Mouse (Mus musculus): ENCODE data around the gene Tshz2. TPM values are rescaled to one million over a fixed set of nuclear protein-coding genes. Genes with fewer than 3 reads are reported as not detected.

Gene Tshz2
- polyA plus RNA-seq, 1 experiment from 2014 or later = 1.2 TPM

GRCm38 (mm10) chr2:169606901-169607678, 25.7 kb upstream of the Tshz2 start:
- Histone ChIP-seq H3K27me3 (ENCODE audit: low read depth, poor library complexity, severe bottlenecking) (no peaks in the 10 kb centered on the region), H3K27ac (replicated peaks) (no peak overlapping the region), H3K4me3 (no peak overlapping the region), H3K4me1 (peaks cover 8% of the 10 kb centered on the region), H3K36me3 (no peaks in the 10 kb centered on the region), H3K9me3 (replicated peaks) (no peaks in the 10 kb centered on the region)
- WGBS = 87% methylated on average over 13 of the region's 13 CpGs
- DNase-seq (ENCODE audit: low spot score) = no peak

- WGBS = 65% methylated on average over 2 of the region's 2 CpGs
- DNase-seq (ENCODE audit: low spot score) = no peak
These were observed 25.0 kb upstream of the Tshz2 start for GRCm38 (mm10) chr2:169607787-169608186.

DNA sequence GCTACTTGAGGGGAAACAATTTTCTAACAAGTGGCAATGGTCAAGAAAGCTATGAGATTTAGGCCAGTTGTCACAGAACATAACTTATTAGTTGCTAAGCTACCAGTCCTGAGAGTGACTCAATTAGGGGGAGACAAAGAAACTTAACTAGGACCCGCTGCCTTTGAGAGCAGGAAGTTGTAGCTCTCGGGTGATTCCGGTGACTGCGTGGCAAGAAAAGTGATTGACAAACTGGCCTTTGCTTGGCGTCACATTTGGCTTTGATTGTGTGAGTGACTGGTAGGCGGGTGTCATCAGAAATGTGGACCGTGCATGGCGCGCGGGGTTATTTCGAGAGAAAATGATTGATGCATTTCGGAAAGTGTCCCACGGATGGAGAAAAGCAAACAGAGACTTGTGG, 22.9 kb upstream of the Tshz2 start:
- Histone ChIP-seq H3K27me3 (ENCODE audit: low read depth, poor library complexity, severe bottlenecking) (no peaks in the 10 kb centered on the region), H3K4me3 (no peak overlapping the region), H3K27ac (replicated peaks) (no peak overlapping the region), H3K9me3 (replicated peaks) (no peaks in the 10 kb centered on the region), H3K36me3 (no peaks in the 10 kb centered on the region), H3K4me1 (peaks cover 8% of the 10 kb centered on the region)
- DNase-seq (ENCODE audit: low spot score) = no peak
- WGBS = 77% methylated on average over 13 of the region's 13 CpGs

More at GRCm38 (mm10) chr2:169607787-169608186, 25.0 kb upstream of the Tshz2 start:
- Histone ChIP-seq H3K4me3 (no peak overlapping the region), H3K27ac (replicated peaks) (no peak overlapping the region), H3K27me3 (ENCODE audit: low read depth, poor library complexity, severe bottlenecking) (no peaks in the 10 kb centered on the region), H3K9me3 (replicated peaks) (no peaks in the 10 kb centered on the region), H3K4me1 (peaks cover 8% of the 10 kb centered on the region), H3K36me3 (no peaks in the 10 kb centered on the region)

GRCm38 (mm10) chr2:169610882-169611281, 21.9 kb upstream of the Tshz2 start:
- no peak overlapping the region for H3K27ac ChIP-seq (replicated peaks)
- 87% methylated on average over 8 of the region's 8 CpGs for WGBS

GRCm38 (mm10) chr2:169611557-169611956, 21.3 kb upstream of the Tshz2 start:
- H3K36me3 ChIP-seq = no peaks in the 10 kb centered on the region
- H3K4me1 ChIP-seq = peaks cover 8% of the 10 kb centered on the region
- H3K9me3 ChIP-seq (replicated peaks) = no peaks in the 10 kb centered on the region
- no peaks in the 10 kb centered on the region for H3K27me3 ChIP-seq (ENCODE audit: low read depth, poor library complexity, severe bottlenecking)
- no peak overlapping the region for H3K4me3 ChIP-seq
- 36% methylated on average over 7 of the region's 7 CpGs for WGBS
- H3K27ac ChIP-seq (replicated peaks) = no peak overlapping the region
- DNase-seq (ENCODE audit: low spot score) = no peak

More at GRCm38 (mm10) chr2:169610882-169611281, 21.9 kb upstream of the Tshz2 start:
- Histone ChIP-seq H3K4me3 (no peak overlapping the region), H3K27me3 (ENCODE audit: low read depth, poor library complexity, severe bottlenecking) (no peaks in the 10 kb centered on the region), H3K9me3 (replicated peaks) (no peaks in the 10 kb centered on the region), H3K4me1 (peaks cover 8% of the 10 kb centered on the region), H3K36me3 (no peaks in the 10 kb centered on the region)
- DNase-seq (ENCODE audit: low spot score) = no peak

- no peaks in the 10 kb centered on the region for H3K36me3 ChIP-seq
- no peak overlapping the region for H3K27ac ChIP-seq (replicated peaks)
- no peak overlapping the region for H3K4me3 ChIP-seq
- no peaks in the 10 kb centered on the region for H3K27me3 ChIP-seq (ENCODE audit: low read depth, poor library complexity, severe bottlenecking)
- H3K9me3 ChIP-seq (replicated peaks) = no peaks in the 10 kb centered on the region
- 57% methylated on average over 4 of the region's 4 CpGs for WGBS
- H3K4me1 ChIP-seq = peaks cover 8% of the 10 kb centered on the region
- no peak for DNase-seq (ENCODE audit: low spot score)
These were observed 18.1 kb upstream of the Tshz2 start for GRCm38 (mm10) chr2:169614683-169615082.

DNA sequence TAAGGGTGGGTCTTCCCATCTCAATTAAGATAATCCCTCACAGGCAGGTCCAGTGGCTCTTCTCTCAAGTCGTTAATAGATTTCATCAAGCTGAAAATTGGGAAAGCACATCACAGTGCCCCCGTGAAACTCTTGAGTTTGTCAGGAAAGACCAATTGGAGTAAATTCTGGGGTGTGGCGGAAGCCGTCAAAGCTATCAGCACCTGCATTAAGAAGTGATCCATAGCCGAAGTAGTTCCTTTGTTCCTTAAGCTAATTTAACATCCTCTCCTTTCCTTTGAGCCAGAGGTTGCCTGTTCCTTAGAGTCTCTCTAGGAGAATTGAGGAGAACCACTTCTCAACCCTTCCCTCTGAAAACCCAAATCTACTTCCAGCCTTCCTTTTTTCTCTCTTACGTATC, 16.8 kb upstream of the Tshz2 start:
- 77% methylated on average over 6 of the region's 6 CpGs for WGBS
- no peaks in the 10 kb centered on the region for H3K27me3 ChIP-seq (ENCODE audit: low read depth, poor library complexity, severe bottlenecking)

DNA sequence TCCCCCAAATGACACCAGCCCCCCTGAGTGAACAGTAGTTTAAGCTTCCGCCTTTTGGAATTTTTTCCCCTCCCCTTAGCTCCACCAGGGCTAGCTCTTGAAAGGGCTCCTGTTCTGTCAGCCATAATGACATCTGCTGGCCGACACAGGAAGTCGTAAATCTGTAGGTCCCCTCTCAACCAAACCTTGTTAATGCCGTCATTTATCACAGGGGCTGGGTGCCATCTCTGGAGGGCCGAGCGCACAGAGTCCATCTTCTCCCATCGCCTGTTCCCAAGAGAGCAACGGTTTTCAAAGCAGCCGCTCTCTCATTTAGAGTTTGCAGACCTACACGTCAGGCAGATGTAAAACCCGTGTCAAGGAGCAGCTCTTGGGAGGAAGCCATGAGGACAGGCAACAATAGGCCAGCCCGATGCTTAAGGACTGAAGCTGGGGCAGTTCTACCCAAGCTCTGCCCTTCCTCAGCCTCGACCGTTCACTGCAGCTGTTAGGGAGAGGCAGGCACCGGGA, 11.6 kb upstream of the Tshz2 start:
- Histone ChIP-seq H3K9me3 (replicated peaks) (no peaks in the 10 kb centered on the region), H3K4me1 (peaks cover 11% of the 10 kb centered on the region), H3K4me3 (no peak overlapping the region), H3K36me3 (no peaks in the 10 kb centered on the region), H3K27me3 (ENCODE audit: low read depth, poor library complexity, severe bottlenecking) (no peaks in the 10 kb centered on the region; the same call in 1 of the 2 replicates), H3K27ac (replicated peaks) (0 out of 2 replicates have a peak overlapping the region, but pooled peaks have one; percentile 1)
- 70% methylated on average over 15 of the region's 15 CpGs for WGBS
- peak; percentile 14 for DNase-seq (ENCODE audit: low spot score)

More for the DNA sequence above, 16.8 kb upstream of the Tshz2 start:
- H3K4me1 ChIP-seq = peaks cover 5% of the 10 kb centered on the region
- no peak overlapping the region for H3K4me3 ChIP-seq
- H3K9me3 ChIP-seq (replicated peaks) = no peaks in the 10 kb centered on the region
- no peak for DNase-seq (ENCODE audit: low spot score)
- no peak overlapping the region for H3K27ac ChIP-seq (replicated peaks)
- no peaks in the 10 kb centered on the region for H3K36me3 ChIP-seq

DNA sequence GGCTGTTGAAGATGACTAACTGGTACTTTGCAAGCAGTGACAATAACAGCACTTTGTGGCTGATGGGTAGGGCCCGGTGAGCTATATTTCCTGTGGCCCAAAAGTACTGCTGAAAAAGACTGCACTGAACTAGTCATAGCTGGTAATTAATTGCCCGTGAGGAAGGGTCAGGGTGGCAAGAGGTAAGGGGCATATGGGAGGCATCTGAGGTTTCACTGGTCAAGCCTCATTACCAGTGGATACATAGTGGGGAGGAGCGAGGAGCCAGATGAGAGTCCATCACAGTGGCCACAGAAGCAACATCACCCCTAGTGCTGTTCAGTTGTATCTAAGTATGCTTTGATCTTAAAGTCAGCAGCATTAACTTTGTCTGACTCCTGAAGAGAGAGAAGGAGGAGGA, 2.7 kb upstream of the Tshz2 start:
- no peaks in the 10 kb centered on the region for H3K9me3 ChIP-seq (replicated peaks)
- 87% methylated on average over 3 of the region's 3 CpGs for WGBS
- H3K27ac ChIP-seq (replicated peaks) = no peak overlapping the region
- H3K4me1 ChIP-seq = peaks cover 27% of the 10 kb centered on the region
- no peak overlapping the region for H3K4me3 ChIP-seq
- no peak for DNase-seq (ENCODE audit: low spot score)
- no peaks in the 10 kb centered on the region for H3K36me3 ChIP-seq
- peaks cover 12% of the 10 kb centered on the region for H3K27me3 ChIP-seq (ENCODE audit: low read depth, poor library complexity, severe bottlenecking)

GRCm38 (mm10) chr2:169633491-169634289, 877 bp downstream of the Tshz2 start:
- peak overlapping the region; percentile 77 for H3K4me3 ChIP-seq
- peak; percentile 54 for DNase-seq (ENCODE audit: low spot score)
- H3K27me3 ChIP-seq (ENCODE audit: low read depth, poor library complexity, severe bottlenecking) = peaks cover 12% of the 10 kb centered on the region
- H3K36me3 ChIP-seq = no peaks in the 10 kb centered on the region
- peaks cover 29% of the 10 kb centered on the region for H3K4me1 ChIP-seq
- under 1% methylated on average over 38 of the region's 38 CpGs for WGBS
- H3K9me3 ChIP-seq (replicated peaks) = no peaks in the 10 kb centered on the region
- H3K27ac ChIP-seq (replicated peaks) = peak overlapping the region; percentile 83

- no peak overlapping the region for H3K27ac ChIP-seq (replicated peaks)
- peaks cover 29% of the 10 kb centered on the region for H3K4me1 ChIP-seq
- H3K9me3 ChIP-seq (replicated peaks) = no peaks in the 10 kb centered on the region
- no peaks in the 10 kb centered on the region for H3K36me3 ChIP-seq
- 0 out of 2 replicates have a peak overlapping the region, but pooled peaks have one; percentile 77 for H3K4me3 ChIP-seq
- DNase-seq (ENCODE audit: low spot score) = no peak
- peaks cover 12% of the 10 kb centered on the region for H3K27me3 ChIP-seq (ENCODE audit: low read depth, poor library complexity, severe bottlenecking)
- WGBS = 70% methylated on average over 17 of the region's 17 CpGs
These were observed 2.0 kb downstream of the Tshz2 start for GRCm38 (mm10) chr2:169634619-169635382.

DNA sequence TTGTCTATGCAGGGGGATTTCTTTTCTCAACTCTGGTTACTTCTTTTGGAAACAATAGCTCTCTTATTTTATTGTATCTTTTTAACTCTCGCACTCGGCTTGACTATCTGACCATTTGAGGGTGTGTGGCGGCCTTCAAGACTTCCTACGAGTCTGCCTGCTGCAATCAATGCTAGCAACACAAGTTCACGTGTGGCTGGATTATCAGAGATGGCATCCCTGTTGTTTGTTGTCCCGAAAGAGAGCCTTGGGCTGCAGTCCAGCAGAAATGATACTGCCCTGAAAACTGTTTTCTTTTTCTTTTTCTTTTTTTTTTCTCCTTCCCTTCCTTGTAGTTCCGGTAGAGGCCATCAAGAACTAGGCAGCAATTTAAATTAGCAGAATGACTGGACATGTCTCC, 2.6 kb downstream of the Tshz2 start:
- Histone ChIP-seq H3K27ac (replicated peaks) (no peak overlapping the region), H3K27me3 (ENCODE audit: low read depth, poor library complexity, severe bottlenecking) (peaks cover 12% of the 10 kb centered on the region), H3K4me3 (no peak overlapping the region), H3K4me1 (peaks cover 29% of the 10 kb centered on the region), H3K36me3 (no peaks in the 10 kb centered on the region), H3K9me3 (replicated peaks) (no peaks in the 10 kb centered on the region)
- 75% methylated on average over 7 of the region's 7 CpGs for WGBS
- DNase-seq (ENCODE audit: low spot score) = no peak
